In genomic region chr8:88633343-88633765, GRCm38 (mm10) we compare ENCODE assay signal across 11 mouse cellular contexts. TPM values are rescaled to one million over a fixed set of nuclear protein-coding genes. Genes with fewer than 3 reads are reported as not detected.
DNase-seq lines count a peak whose midpoint lies in the region; ATAC-seq and TF ChIP-seq lines count a peak whose summit lies in the region.
"Had no signal": no experiment of that assay in that cellular context is flagged by ENCODE, and none has a peak within 500 bp of the region (broad histone marks: within the 10 kb centered on the region; RNA-seq: fewer than 3 reads in every experiment).

No protein-coding gene starts in this region.

- 0 out of 2 replicates have a peak, but pooled peaks cover 4% of the 10 kb centered on the region for H3K4me1 ChIP-seq in kidney, adult 2 months (ENCODE audit: control insufficient read depth, insufficient read depth, low read length)
- H3K4me1 ChIP-seq in intestine, postnatal 0 days (replicated peaks; ENCODE audit: control insufficient read depth, insufficient read depth, low read length) = peaks cover 5% of the 10 kb centered on the region; the same call in 1 of the 2 replicates

- H3K9ac ChIP-seq in intestine, postnatal 0 days (ENCODE audit: low read depth, low read length) = no peak overlapping the region
- H3K9ac ChIP-seq: embryonic facial prominence, embryonic 15.5 days had no signal

- H3K9me3 ChIP-seq in intestine, postnatal 0 days (ENCODE audit: control insufficient read depth) = no peaks in the 10 kb centered on the region
- H3K9me3 ChIP-seq: embryonic facial prominence, embryonic 15.5 days had no signal

- peak; percentile 34 for ATAC-seq in common myeloid progenitor, adult 5-6 weeks (replicated peaks; ENCODE audit: low read depth, poor library complexity, severe bottlenecking)
- no peak for ATAC-seq in intestine, postnatal 0 days
- peak; percentile 19 for ATAC-seq in megakaryocyte progenitor cell, adult 5-6 weeks (replicated peaks; ENCODE audit: poor library complexity)
- ATAC-seq: midbrain, embryonic 16.5 days had no signal

- no peak overlapping the region for H3K4me3 ChIP-seq in kidney, adult 2 months (ENCODE audit: insufficient read depth, low read depth, low read length)
- no peak overlapping the region for H3K4me3 ChIP-seq in intestine, postnatal 0 days (ENCODE audit: low read depth, low read length)
- H3K4me3 ChIP-seq: embryonic facial prominence, embryonic 15.5 days had no signal

- peak overlapping the region; percentile 27 for H3K27ac ChIP-seq in kidney, adult 2 months (ENCODE audit: insufficient read depth, low read depth, low read length)
- no peak overlapping the region for H3K27ac ChIP-seq in intestine, postnatal 0 days (ENCODE audit: low read depth, low read length)
- H3K27ac ChIP-seq: embryonic facial prominence, embryonic 15.5 days had no signal

- H3K36me3 ChIP-seq in kidney, adult 2 months (ENCODE audit: control insufficient read depth, insufficient read depth, low read length) = no peaks in the 10 kb centered on the region
- H3K36me3 ChIP-seq in intestine, postnatal 0 days (ENCODE audit: control insufficient read depth, insufficient read depth) = peaks cover 11% of the 10 kb centered on the region
- H3K36me3 ChIP-seq: embryonic facial prominence, embryonic 15.5 days had no signal

- TF ChIP-seq POLR2A in kidney, adult 2 months (IDR thresholded peaks at IDR 0.05; ENCODE audit: low read depth, low read length) = no peak

- WGBS in kidney, adult 2 months = 62% methylated on average over 7 of the region's 7 CpGs
- 73% methylated on average over 7 of the region's 7 CpGs for WGBS in intestine, postnatal 0 days

- no peak for TF ChIP-seq CTCF in kidney, adult 2 months (conservative IDR thresholded peaks at IDR 0.05; ENCODE audit: insufficient read depth, insufficient read length, low read depth, low read length)
- TF ChIP-seq CTCF in intestine, postnatal 0 days (IDR thresholded peaks at IDR 0.05; ENCODE audit: low read depth) = no peak

- peak; percentile 72 for DNase-seq in kidney, adult 2 months
- DNase-seq in kidney, adult 18-20 months = no peak
- DNase-seq in ovary, postnatal 10 days (ENCODE audit: low spot score) = no peak
- DNase-seq in thymus, postnatal 14 days = no peak
- no peak for DNase-seq in right cerebral cortex, postnatal 25 days
- DNase-seq: right cerebral cortex, postnatal 14 days had no signal

- H3K4me2 ChIP-seq in intestine, postnatal 0 days (replicated peaks; ENCODE audit: low read depth) = 0 out of 2 replicates have a peak overlapping the region, but pooled peaks have one; percentile 17
- H3K4me2 ChIP-seq: embryonic facial prominence, embryonic 15.5 days had no signal

- H3K27me3 ChIP-seq in kidney, adult 2 months (replicated peaks; ENCODE audit: control insufficient read depth, insufficient read depth, low read length) = no peaks in the 10 kb centered on the region
- H3K27me3 ChIP-seq in intestine, postnatal 0 days (replicated peaks; ENCODE audit: control insufficient read depth, insufficient read depth, low read length) = no peaks in the 10 kb centered on the region
- H3K27me3 ChIP-seq: embryonic facial prominence, embryonic 15.5 days had no signal

RNA-seq across cellular contexts. Expression of gene Snx20, which starts 2.6 kb away (rescaled TPM):
- 1.8 and 2.0 TPM in 2 replicates for polyA plus RNA-seq in kidney, adult 2 months (2012; rRNA removed)
- total RNA-seq in common myeloid progenitor, adult 5-6 weeks (2017) = 10.4 and 10.7 TPM in 2 replicates
- polyA plus RNA-seq in intestine, postnatal 0 days (2015; fragmentation: Nextera tagmentation; extraction: Ambion mirVana) = 37.1 and 41.6 TPM in 2 replicates
- 14.2 and 17.2 TPM in 2 replicates for total RNA-seq in megakaryocyte progenitor cell, adult 5-6 weeks (2015)
- total RNA-seq in megakaryocyte progenitor cell, adult 5-6 weeks (2017) = 12.5 and 18.7 TPM in 2 replicates

RNA-seq across cellular contexts. Expression of gene Nod2, which starts 13.8 kb away (rescaled TPM):
- 1.4 and 1.7 TPM in 2 replicates for polyA plus RNA-seq in kidney, adult 2 months (2012; rRNA removed)
- total RNA-seq in common myeloid progenitor, adult 5-6 weeks (2017) = 0.14 TPM in 1 of 2 replicates, not detected in the other
- 0.21 and 0.22 TPM in 2 replicates for polyA plus RNA-seq in intestine, postnatal 0 days (2015; fragmentation: Nextera tagmentation; extraction: Ambion mirVana)
- total RNA-seq in megakaryocyte progenitor cell, adult 5-6 weeks (2015) = 0.05 and 0.52 TPM in 2 replicates
- 0.17 and 0.34 TPM in 2 replicates for total RNA-seq in megakaryocyte progenitor cell, adult 5-6 weeks (2017)
